Mouse (Mus musculus) cerebellum, adult 9-10 months (tissue): ENCODE results near the gene Gm20918.
"Not testable (repeated sequence)": the region's sequence is repeated elsewhere in the genome, so short reads cannot be mapped to it uniquely, and the experiment has no call there.

Experiments
- DNase-seq: peaks from one replicate; pipeline ENCODE4 v3.0.0; 2022

Gene Gm20918

DNA sequence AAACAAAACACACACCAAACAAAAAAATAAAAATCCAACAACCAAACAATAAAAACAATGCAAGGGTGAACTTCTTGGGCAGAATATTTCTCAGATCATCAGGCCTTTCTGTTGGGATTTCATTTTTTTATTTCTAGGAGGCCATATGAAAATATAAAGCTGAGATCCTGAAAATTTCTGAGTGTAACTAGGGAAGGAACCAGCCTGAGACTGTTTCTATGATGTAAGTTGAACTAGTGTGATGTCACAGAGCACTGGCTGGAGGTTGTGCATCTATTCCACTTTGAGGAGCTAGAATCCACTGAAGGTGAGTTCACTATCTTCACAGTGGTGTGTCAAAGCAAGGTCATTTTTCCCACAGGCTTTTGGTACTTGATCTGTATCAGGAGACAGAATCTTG lies at the start of gene Gm20918:
Gm20918 (plus strand) TSS at position 301 of the 400 bp plus-strand sequence.
- not testable (repeated sequence) for DNase-seq
